Mouse (Mus musculus) 3134 (cell line): ENCODE results near the gene Nfic.

Source experiments
- DNase-seq: peaks from one replicate; pipeline ENCODE4 v3.0.0-alpha.2; 2011; ENCODE audit warnings: low spot score; ENCODE audit not compliant: insufficient read length; ENCODE audit errors: extremely low read depth

Gene Nfic

DNA sequence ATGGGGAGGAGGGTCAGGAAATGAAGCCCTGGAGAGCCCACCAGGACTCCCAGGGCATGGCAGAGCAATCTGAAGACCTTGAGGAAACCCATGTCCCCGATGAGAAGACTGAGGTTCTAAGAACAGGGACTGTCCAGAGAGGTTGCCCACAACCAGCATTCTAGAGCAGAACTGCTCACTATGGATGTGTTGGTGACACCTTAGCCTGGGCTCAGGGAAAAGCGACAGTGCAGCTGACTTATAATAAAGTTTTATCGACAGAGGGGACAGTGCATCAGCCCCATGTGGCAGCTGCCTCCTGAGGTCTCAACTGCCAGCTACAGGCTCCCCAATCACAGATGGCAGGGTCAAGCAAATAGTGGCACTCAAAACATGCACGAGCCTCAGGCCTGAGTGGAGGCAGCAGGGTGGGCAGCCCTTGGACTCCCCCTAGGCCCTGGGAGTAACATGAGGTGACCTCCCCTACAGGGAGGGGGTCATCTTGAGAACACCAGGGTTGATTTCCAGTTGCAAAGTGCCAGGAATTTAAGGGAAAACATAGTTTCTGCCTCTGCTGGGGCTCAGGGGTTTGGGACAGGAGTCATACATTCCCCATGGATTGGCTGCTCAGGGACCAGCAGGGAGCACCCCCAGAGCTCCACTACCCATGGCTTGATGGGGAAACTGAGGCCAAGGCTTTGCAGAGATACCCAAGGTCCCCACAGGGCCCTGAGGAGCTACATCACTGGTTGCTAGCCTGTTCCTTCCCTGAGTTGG is 34.2 kb downstream of the Nfic start:
- peak; percentile 11 for DNase-seq

DNA sequence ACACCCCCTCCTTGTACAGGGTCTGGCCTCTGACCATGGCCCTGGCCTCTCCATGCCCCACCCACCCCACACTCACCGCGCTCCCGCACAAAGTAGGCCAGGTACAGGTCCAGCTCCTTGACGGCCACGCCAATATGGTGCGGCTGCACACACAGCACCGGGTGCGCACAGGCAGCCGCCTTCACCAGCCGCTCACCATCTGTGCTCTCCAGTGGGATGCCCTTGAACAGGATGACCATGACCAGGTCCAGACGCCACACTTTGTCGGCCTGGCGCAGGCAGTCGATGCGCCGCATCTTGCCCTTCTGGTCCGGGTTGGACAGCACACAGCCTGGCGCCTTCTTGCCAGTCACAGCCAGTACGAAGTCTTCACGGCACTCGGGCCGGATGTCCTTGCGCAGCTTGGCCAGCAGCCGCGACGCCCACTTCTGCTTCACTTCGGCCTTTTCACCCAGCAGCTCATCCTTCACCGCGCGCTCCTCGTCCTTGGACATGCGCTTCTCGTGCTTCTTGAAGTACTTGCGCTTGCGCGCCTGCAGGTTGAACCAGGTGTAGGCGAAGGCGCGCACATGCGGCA is 35.2 kb downstream of the Nfic start:
- DNase-seq: peak; percentile 34

DNA sequence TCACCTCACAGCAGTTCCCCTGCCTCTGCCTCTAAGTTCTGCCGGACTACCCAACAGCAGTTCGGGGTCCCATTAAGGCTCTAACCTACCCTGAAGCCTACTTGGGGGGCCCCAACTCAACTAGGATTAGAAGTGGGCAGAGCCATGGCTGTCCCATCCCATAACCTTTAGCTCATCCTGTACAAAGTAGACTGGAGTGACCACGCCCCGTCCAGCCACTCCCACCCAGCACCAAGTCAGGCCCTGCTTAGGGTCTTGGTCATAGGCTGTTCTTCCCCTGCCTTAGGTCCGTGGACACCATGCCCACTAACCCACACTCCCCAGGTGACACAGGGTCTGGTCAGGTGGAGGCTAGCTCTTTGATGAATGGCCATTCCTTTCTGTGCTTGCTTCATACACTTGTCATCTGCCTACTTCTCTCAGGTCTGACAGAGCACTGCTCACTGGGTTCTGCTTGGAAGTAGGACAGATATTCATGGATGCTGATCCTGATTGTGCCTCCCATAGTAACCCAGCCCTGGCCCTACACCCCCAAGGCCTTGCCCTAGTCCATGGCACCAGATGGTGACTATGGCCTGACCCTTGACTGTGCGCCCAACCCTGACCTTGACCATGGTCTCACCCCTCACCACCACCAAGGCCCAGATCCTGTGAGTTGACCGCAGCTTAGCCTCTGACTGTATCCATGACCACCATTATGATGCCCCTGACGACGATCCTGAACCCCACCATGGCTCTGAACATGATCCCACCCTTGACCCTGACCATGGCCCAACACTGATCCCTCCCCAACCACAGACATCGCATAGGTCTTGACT is 36.1 kb downstream of the Nfic start:
- peak; percentile 16 for DNase-seq

DNA sequence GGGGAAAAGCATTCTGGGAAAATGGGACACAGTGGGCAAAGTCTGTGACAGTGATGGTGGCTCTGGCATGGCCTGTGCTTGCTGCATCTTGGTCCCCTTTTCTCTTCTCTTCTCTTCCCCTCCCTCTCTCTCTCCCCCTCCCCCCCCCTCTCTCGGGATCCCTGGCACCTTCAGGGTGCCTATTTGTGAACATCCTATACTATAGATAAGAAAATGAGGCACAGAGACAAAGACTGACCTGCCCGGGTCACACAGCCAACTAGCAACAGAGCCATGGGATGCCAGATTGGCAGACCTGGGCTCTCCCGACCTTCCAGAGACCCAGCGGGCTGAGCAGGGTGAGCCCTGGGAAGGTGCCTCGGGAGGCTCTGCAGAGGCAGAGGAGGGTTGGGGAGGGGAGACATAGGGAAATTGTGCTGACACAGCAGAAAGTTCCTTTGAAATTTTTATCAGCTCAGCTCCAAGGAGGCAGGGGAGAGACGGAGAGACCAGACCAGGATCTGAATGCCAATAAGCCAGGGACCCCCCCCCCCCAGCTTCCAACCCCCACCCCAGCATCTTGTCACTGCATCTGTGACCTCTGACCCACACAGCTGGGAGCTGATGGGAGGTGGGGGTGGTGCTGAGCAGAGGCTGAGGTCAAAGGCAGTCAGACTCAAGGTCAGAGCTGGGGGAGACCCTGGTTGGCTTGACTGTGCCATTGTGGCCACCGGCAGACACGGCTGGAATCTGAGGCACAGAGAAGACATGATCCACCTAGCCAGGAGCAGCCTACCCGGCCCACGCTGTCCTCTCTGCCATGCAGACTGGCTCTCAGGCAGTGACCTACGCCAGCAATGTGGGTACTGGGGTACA is 37.0 kb downstream of the Nfic start:
- peak; percentile 10 for DNase-seq

DNA sequence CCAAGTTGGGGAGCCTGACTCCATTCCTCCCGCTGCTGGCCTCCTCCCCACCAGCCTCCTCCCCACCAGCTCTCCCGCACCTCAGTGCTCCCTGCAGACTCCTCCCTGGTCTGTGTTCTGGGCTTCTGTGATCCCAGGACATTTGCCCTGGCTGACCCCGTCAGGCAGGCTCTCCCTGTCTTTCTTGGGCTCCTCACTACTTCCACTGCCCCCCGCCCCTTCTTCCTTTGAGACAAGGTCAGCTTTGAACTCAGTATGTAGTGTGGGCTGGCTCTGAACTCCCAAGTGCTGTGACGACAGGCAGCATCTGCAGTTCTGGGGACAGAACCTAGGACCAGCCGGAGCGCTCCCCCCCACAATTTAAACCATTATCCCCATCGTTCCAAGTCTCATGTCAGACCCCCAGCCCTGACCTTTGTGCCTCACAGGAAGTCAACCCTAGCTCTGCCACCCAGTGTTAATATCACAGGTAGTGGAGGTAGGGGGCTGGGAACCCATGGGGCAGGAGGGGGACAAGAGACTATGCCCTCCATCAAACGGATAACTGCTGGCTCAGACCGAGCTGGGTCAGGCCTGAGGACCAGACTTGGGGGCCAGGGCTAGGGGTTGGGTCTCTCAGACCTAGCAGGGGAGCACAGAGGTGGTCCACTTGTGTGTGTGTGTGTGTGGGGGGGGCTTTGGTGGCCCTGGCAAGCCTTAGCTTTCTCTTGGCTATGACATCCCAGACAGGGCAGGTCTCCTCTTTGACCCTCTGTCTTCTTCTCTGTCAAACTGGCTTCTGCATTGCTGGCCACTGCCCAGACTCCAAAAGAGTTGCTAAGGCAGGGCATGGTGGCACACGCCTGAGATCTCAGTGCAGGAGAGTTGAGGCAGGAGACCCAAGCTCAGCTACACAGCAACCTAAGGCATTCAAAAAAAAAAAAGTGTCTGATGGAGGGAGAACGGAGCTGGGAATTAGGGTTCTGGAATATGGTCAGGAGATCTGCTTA is 37.9 kb downstream of the Nfic start:
- no peak for DNase-seq

DNA sequence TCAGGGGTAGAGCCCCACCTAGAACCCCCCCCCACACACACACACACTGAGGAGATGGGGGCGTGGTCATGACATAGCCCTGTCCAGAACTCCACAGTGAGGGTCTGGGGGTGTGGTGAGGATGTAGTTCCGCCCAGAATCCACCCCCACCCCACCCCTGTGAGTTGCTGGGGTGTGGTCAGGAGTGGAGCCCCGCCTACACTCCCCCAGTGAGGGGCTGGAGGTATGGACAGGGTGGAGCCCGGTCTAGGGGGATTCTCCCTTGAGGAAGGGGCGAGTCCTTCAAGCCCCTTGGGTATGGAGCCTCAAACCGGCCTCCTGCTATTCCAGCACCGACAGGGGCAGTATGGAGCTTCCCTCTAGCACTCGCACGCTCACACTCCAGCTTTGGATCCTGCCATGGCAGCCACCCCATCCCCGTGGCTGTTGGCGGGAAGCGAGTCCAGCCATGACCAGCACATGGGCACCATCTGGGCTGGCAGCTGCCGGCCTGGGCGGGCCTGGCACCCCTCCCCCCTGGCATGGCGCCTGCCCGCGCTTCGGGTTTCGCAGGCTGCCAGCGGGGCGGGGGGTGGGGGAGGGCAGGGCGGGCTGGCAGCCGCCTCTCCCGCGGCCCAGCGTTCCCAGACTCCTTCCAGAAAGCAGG is 38.7 kb downstream of the Nfic start:
- peak; percentile 95 for DNase-seq

DNA sequence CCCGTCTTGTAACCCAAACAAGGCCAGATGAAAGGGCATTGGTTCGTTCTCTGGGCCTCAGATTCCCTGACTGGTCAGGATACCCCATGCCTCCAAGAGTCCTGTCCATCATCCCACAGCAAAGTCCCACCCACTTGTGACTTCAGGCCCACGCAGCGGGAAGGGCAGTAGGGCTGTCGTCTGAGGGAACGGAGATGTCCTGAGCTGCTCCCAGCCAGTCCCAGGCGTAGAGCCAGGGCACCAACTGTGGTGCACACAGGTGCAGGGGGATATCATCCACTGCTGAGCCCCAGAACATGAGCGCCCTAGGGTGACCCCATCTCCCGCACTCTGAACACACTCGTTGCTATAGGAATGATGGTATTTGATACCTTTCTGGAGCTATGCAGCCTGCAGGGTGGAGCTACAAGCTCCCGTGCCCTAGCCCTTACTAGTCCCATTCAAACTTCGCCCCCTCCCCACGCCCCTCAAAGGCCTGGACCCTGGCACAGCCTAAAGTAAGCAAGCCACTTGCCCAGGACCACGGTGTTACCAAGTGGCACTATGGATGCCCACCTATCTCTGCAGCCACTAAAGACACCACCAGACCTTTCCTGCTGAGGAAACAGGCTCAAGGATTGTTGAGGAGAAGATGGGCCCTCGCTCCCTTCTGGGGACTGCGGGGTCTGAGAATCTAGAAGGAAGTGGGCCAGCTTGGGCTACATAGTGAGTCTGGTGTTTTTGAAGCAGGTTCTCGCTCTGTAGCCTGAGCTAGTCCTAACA is 39.7 kb downstream of the Nfic start:
- no peak for DNase-seq

DNA sequence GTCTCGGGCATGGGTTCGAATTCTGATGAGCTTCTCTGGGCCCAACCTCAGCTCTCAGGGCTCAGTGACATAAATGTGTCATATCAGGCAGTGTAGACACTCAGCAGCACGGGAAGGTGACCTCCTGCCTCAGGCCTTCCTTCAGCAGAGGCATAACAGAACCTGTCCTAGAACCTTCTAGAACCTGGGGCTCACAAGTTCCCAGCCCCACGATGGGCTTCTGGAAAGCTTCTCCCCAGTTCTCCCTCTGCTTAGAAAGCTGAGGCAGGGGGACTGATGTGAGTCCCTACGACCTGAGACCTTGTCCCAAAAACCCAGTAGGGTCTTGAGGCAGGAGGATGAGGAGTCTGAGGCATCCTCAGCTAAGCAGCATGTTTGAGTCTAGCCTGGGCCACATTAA is 40.3 kb downstream of the Nfic start:
- DNase-seq: no peak

DNA sequence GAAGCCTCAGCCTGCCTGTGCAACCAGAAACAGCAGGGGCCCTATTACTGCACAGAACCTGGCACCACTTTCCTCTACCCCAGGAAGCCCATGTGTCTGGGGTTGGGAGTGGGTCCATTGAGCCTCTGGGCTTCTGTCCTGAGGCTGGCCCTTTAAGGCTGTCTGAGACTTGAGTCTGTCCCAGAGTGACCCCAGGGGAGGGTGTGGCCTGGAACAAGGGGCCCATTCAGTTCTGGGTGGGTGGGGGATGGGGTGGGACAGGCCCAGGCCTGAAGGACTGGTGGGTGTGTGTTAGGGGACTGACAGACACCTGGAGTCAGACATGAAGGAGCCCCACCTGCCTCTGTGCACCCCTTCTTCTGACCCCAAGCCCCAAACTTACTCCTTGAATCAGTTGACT is 40.8 kb downstream of the Nfic start:
- DNase-seq: no peak

DNA sequence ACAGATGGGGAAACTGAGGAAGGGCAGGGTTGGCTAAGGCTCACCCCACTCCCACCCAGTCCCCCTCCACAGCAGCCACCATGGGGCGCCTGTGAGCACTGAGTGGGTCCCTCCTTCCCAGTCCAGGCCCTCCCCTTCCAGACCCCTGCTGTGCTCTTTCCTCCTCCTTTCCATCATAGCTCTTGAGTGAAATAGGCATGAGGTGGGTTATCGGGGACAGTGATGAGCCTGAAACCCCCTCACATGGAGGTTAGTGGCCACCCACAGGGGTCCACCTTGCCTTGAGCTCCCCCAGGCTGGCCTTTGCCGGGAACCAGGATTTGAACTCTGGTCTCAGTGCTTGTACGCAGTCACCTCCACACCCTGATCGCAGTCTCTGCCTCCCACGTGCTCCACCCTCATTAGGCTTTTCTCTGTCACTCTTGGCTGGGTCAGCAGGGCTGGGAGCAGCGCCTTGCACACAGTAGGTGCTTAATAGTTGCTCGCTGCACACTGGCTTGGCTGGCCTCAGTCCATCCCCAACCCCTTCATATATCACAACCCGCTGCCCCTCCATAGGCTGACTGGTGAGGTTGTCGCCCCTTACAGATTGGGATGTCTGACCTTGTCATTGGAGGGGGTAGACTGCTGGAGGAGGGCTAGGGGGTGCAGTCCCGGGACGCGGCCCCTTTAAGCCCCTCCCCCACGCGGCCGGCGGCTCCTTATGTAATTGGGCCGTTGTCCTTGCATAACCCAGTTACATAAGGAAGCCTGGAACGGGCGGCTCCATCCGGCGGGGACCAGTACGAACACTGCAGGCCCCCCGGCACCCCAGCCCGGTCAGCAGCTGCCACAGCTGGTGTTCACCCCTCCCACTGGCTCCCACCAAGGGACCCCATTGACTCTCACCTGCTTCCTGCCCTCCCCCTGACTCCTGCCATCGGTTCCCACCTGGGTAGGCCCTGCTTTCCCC is 41.8 kb downstream of the Nfic start:
- no peak for DNase-seq

DNA sequence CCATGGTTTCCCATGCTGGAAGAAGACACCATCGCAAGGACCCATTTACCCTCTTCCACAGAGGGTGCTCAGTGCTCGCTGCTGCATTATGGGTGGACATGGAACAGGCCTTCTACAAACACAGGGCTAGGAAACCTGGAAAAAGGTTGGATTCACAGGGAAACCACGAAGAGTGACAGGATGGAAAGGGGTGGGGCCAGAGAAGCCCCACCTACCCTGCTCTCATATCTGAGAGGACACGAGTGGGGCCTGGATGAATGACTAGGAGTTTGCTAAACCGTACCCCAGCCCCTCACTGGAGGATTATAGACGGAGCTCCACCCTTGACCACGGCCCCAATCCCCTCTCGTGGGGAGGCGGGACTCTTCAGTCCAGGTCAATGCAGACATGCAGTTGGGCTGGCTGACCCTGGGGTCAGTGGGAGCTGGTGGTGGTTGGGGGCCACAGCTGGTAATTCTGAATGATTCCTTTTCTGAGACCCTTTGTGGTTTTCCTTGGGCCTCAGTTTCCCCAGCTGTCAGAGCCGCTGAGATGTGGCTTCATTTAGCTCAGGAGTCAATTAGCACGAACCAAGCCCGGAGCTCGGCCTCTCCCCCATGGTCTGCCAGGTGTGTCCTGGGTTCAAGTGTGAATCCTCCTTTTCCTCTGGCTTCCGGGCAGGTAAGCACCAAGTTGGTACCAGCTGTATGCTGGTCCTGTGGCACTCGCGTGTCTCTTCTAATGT is 42.7 kb downstream of the Nfic start:
- no peak for DNase-seq

DNA sequence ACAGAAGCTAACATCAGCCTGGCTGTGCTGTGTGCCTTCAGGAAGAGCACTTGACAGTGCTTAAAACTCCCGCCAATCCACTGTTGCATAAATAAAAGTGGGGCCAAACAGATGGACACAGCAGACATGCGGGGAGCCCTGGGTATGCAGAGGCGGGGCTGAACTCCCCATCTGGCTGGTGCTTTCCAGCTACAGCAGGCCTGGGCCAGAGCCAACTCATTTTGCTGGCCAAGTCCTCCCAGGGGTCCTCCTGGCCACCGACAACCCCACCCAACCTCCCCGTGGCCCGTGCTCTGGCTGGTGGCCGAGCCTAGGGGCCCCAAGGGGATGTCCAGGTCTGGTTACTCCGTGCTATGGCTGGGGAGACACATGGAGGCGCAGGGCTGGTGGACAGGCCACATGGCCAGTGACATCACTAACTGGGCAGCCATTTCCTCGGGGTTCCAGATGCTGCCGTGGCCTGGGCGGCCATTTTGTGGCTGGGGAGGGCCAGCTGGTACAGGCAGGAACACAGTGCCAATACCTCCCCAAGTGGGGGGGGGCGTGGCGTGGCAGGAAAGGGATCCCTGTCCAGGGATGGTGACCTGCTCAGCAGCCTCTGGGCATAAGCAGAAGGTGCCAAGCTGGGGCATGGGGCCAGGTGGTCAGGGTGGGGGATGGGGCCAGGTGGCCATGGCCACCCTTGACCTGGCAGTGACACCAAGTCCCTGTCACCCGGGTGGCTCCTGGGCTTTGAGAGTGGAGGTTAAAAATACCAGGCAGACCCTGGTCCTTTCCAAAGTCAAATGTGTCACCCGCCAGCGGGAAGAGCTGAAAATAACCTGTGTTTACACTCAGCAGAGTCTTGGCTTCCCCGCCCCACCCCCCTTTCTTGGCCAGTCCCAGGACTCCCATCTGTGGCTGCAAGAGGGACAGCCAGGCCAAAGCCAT is 43.7 kb downstream of the Nfic start:
- DNase-seq: peak; percentile 97

DNA sequence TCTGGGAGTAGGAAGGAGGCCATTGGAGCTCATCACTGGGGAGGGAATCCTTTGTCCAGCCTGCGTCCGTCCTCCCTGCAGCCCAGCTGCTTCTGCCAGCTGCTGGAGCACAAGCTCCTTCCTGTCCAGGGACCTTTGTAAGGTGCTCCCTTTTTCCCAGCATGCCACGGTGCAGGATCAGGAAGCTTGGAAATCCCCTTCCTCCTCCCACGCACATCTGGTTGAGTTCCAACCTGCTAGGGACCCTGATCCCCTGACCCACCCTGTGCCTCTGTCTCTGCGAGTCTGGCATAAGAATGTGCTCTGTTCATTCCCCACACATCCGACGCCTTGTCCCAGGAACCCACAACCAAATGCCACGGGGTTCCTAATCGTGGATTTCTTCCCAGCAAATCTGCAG is 44.5 kb downstream of the Nfic start:
- no peak for DNase-seq

DNA sequence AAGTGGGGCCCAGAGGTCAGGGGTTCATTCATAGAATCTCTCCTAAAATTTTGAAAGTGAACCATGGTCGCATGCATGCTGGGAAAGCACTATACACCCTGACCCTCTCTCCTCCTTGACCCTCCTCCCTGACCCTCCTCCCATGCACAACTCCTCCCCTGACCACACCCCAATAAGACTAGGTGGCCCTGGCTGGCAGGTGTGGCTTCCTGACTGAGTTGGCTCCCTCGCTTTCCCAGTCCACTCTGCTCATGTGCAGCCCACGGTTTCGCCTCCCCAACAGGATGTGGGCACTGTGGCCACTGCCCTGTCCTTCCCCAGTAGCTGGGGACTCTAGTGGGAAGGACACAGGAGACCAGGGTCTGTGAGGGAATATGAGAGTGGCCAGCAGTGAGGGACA is 45.1 kb downstream of the Nfic start:
- DNase-seq: peak; percentile 59

DNA sequence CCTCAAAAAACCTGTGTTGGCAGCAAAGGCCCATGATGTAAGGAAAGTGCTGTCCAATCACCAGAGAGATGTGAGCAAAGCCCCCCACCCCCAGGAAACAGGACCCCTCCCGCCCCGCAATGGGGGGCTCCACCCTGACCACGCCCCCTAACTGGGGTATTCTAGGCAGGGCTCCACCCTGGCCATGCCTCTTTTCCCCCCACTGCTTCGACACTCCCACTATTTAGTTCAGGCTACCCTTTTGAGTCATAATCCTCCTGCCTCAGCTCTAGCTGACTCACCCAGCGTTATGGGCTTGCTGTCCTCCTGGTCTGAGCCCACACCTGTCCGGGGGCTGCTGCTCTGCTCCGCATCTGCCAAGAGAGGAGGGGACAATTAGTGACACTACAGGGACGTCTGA is 46.1 kb downstream of the Nfic start:
- peak; percentile 64 for DNase-seq

DNA sequence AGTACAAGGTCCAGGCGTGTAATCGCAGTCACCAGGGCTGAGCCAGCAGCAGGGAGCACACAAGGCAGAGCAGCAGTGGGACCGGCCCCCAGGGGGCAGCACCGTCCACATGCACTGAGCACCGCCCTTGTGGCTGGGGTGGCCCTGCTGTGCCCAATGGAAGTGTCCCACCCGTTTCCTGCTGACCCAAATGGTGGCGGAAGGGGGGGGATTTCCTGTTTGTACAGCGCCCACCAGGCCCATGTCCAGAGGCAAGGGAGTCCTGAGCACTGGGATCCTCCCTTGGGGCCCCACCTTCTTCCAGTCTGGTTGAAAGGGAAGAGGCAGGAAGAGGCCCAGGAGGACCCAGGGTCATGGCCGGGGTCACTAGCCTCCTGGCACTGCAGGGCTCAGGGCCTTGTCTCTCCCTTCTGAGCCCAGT is 46.6 kb downstream of the Nfic start:
- DNase-seq: peak; percentile 88
